Mouse (Mus musculus) heart, postnatal 25 days (tissue): ENCODE results near the gene Llph. TPM values are rescaled to one million over a fixed set of nuclear protein-coding genes. Genes with fewer than 3 reads are reported as not detected.

Experiments
- DNase-seq: peaks from one replicate; pipeline ENCODE4 v3.0.0; 2022; ENCODE audit warnings: low spot score
- intact Hi-C: fragments of 180-260 bp; cut with DNase I; formaldehyde crosslinking; loops from one replicate; pipeline ENCODE4 v1.15.1; 2025
- total RNA-seq, 2 experiments: library from RNA; stranded (reverse); gene quantifications; 2 replicates each; pipeline ENCODE4 v1.2.3; 2021

Gene Llph
- total RNA-seq, 2 experiments from 2014 or later: 7.6 to 8.7 TPM

- intact Hi-C loops: loop anchor here (2.0 kb wide), 1 partner anchor 25 kb away; no protein-coding TSS in a partner anchor
- DNase-seq: no peak
These were observed 44.4 kb downstream of the Llph start for GRCm38 (mm10) chr10:120271318-120271717.

GRCm38 (mm10) chr10:120271879-120272269 is 45.0 kb downstream of the Llph start:
- intact Hi-C loops: loop anchor here (2.0 kb wide), 1 partner anchor 25 kb away; no protein-coding TSS in a partner anchor
- no peak for DNase-seq

DNA sequence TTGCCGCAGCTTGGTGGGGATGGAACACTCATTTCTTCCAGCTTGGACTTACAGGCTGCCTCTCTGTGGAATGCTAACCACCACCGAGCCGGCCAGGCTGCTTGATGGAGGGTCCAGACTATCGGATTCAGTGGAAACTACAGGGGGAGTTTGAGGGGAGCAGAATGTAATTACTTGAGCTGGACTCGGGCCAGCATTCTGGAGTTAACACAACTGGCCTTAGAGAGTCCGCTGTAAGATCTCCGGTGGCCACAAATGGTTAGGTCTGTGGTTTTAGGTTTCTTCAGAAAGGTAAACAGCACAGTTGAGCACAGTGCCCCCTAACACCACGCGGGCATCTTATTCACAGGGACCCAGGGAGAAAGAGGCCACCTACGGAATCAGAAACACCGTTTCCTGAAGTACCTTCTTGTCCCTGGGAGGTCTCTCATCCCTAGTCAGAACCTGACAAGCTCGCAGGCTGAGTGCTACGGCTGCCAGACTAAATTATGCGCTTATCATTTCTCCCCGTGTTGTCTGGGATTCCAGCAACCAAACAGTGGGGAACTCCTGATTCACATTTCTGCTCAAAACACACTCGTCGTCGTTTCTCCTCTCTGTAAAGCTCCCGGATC is 45.5 kb downstream of the Llph start:
- no peak for DNase-seq
- intact Hi-C loops: no loop called here

DNA sequence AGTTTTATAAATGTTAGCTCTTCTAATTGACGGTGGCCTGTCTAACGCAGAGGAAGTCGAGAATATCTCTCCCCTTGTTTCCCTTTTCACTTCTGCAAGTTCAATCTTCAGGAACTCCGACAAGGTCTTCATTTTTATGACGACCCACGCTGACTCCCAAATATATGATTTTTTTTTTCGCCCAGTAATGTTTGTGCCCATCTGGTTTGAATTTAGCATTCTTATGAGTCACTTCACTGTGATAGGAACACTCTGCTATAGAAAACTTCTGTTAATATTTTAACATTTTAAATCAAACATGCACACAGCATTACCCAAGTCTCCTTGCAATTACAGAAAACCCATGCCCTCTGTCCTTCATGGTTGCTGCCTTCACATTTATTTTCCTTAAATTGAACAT is 46.5 kb downstream of the Llph start:
- no peak for DNase-seq
- intact Hi-C loops: no loop called here

GRCm38 (mm10) chr10:120279482-120280128 is 52.7 kb downstream of the Llph start:
- DNase-seq: no peak
- intact Hi-C loops: no loop called here

DNA sequence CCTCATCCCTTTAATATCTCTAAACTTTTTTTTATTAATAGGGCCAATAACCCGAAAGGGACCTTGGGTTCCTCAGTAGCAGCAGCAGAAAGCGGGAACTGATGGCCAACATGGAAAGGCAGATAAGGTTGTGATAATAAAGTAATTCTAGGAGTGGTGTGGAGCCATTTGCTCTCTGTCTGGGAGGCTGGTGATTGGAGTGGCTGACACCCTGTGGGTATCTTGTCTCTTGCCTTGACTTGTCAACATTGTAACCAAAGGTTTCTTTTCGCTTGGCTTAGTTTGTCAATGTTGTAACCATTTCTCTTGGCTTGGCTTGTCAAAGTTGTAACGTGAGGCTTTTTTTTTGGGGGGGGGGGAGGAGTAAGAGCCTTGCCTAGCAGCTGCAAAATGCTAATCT is 53.5 kb downstream of the Llph start:
- DNase-seq: no peak
- intact Hi-C loops: no loop called here

- no peak for DNase-seq
- intact Hi-C loops: no loop called here
These were observed 54.8 kb downstream of the Llph start for GRCm38 (mm10) chr10:120281700-120282099.

Other genes with a start within 250 kb of the Llph start
- gene Helb, start 114.1 kb upstream of the Llph start, total RNA-seq: 10 to 100 TPM; 11.7 to 13.7 TPM
- 10 to 100 TPM; 87.0 to 97.5 TPM for gene Tmbim4, start 25.5 kb upstream of the Llph start, total RNA-seq
- gene Irak3, start 24.9 kb upstream of the Llph start, total RNA-seq: 1 to 10 TPM; 3.2 to 4.2 TPM
- not detected for gene Hmga2, start 249.4 kb downstream of the Llph start, total RNA-seq